Mouse (Mus musculus): ENCODE data around the gene Alpk1.

The Alpk1 gene

GRCm38 (mm10) chr3:127780021-127780644 lies at the start of gene Alpk1:
Gene Alpk1, minus strand, starts transcription at chr3:127780527.
- peak; percentile 63 to 86 for DNase-seq (ENCODE audit: low spot score in 2 of 2)

- no peak for DNase-seq (ENCODE audit: low spot score in 2 of 2)
These were observed 46.8 kb upstream of the Alpk1 start for GRCm38 (mm10) chr3:127827123-127827522.

- DNase-seq (ENCODE audit: low spot score in 2 of 2): no peak
These were observed 46.2 kb upstream of the Alpk1 start for GRCm38 (mm10) chr3:127826503-127826902.

- DNase-seq (ENCODE audit: low spot score in 2 of 2): peak in 1 of 2 experiments; percentile 55
These were observed 43.8 kb upstream of the Alpk1 start for GRCm38 (mm10) chr3:127823886-127824863.

- no peak for DNase-seq (ENCODE audit: low spot score in 2 of 2)
These were observed 40.9 kb upstream of the Alpk1 start for GRCm38 (mm10) chr3:127821209-127821608.

- no peak for DNase-seq (ENCODE audit: low spot score in 2 of 2)
These were observed 40.1 kb upstream of the Alpk1 start for GRCm38 (mm10) chr3:127820400-127820799.

GRCm38 (mm10) chr3:127818694-127819663 lies 38.7 kb upstream of the Alpk1 start:
- no peak for DNase-seq (ENCODE audit: low spot score in 2 of 2)

- DNase-seq (ENCODE audit: low spot score in 2 of 2): no peak
These were observed 36.9 kb upstream of the Alpk1 start for GRCm38 (mm10) chr3:127817120-127817683.

GRCm38 (mm10) chr3:127809103-127809502 lies 28.8 kb upstream of the Alpk1 start:
- no peak for DNase-seq (ENCODE audit: low spot score in 2 of 2)

GRCm38 (mm10) chr3:127807846-127808245 lies 27.5 kb upstream of the Alpk1 start:
- DNase-seq (ENCODE audit: low spot score in 2 of 2): no peak

GRCm38 (mm10) chr3:127805991-127806390 lies 25.7 kb upstream of the Alpk1 start:
- no peak for DNase-seq (ENCODE audit: low spot score in 2 of 2)

GRCm38 (mm10) chr3:127805071-127805470 lies 24.7 kb upstream of the Alpk1 start:
- no peak for DNase-seq (ENCODE audit: low spot score in 2 of 2)

- DNase-seq (ENCODE audit: low spot score in 2 of 2): no peak
These were observed 24.1 kb upstream of the Alpk1 start for GRCm38 (mm10) chr3:127804439-127804838.

- DNase-seq (ENCODE audit: low spot score in 2 of 2): no peak
These were observed 22.5 kb upstream of the Alpk1 start for GRCm38 (mm10) chr3:127802814-127803213.

- no peak for DNase-seq (ENCODE audit: low spot score in 2 of 2)
These were observed 20.8 kb upstream of the Alpk1 start for GRCm38 (mm10) chr3:127801162-127801561.

GRCm38 (mm10) chr3:127796271-127796670 lies 15.9 kb upstream of the Alpk1 start:
- no peak for DNase-seq (ENCODE audit: low spot score in 2 of 2)

- peak in 1 of 2 experiments; percentile 40 for DNase-seq (ENCODE audit: low spot score in 2 of 2)
These were observed 15.4 kb upstream of the Alpk1 start for GRCm38 (mm10) chr3:127795762-127796161.

- peak in 1 of 2 experiments; percentile 35 for DNase-seq (ENCODE audit: low spot score in 2 of 2)
These were observed 12.7 kb upstream of the Alpk1 start for GRCm38 (mm10) chr3:127793022-127793421.

- DNase-seq (ENCODE audit: low spot score in 2 of 2): peak; percentile 60 to 67
These were observed 11.6 kb upstream of the Alpk1 start for GRCm38 (mm10) chr3:127791595-127792561.

- peak; percentile 62 to 67 for DNase-seq (ENCODE audit: low spot score in 2 of 2)
These were observed 10.7 kb upstream of the Alpk1 start for GRCm38 (mm10) chr3:127791056-127791483.
